Mouse (Mus musculus): Measurements from ENCODE around the gene Plin3.

DNA sequence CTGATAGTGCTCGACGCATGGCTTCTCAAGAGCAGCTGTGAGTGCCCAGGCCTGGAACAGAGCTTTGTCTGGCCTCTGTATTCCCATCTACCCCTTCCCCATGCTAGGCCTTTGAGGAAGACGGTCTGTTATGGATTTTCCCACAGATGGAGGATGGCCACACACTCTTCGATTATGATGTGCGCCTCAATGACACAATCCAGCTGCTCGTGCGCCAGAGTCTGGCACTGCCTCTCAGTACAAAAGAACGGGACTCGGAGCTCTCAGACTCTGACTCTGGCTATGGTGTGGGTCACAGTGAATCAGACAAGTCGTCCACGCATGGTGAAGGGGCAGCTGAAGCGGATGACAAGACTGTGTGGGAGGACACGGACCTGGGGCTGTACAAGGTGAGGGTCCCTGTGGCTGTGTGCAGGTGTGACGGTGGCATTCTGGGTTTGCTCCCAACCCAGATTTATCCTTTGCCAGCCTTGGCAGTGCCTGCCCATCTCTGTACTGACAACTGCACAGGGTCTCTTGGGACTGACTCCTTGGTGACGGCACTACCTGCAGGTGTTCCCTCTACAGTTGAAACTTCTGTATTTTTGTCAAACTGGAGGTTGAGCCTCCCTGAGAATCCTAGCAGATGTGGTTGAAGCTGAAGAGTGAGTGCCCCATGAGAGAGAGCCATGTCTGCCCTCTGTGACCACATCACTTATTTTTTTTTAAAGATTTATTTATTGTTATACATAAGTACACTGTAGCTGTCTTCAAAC, 16.7 kb upstream of the Plin3 start:
- TF ChIP-seq CTCF (IDR thresholded peaks at IDR 0.05) (no peak), EP300 (IDR thresholded peaks at IDR 0.05) (no peak)

All from lung, postnatal 0 days (tissue).